Mouse (Mus musculus) erythroblast, embryonic 14.5 days (primary cell): ENCODE measurements around the gene Exoc4.

ENCODE experiments used
- GATA1 ChIP-seq: IDR thresholded peaks from 2 replicates; pipeline ENCODE4 v1.6.1; 2012; ENCODE audit warnings: low read length, inconsistent platforms, mixed read lengths
- TAL1 ChIP-seq: IDR thresholded peaks from 3 replicates; pipeline ENCODE4 v1.6.1; 2012; ENCODE audit warnings: low read length, inconsistent platforms, mixed read lengths

DNA sequence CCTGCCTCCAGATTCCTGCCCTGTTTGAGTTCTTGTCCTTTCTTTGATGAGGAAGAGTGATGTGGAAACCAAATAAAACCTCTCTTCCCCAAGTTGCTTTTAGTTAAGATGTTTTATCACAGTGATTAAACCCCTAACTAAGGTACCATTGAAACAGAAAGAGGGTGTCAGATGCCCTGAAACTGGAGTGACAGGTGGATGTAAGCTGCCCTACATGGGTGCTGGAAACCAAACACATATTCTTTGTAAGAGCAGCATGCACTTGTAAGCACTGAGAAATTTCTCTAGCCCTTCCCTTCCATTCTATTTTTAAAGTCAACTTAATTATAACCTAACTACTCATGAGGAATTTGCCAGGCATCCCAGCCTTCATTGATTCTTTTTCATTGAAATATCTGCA lies 7.6 kb upstream of the Exoc4 start:
- TF ChIP-seq GATA1 (no peak), TAL1 (no peak)
